Mouse (Mus musculus) intestine, embryonic 15.5 days (tissue): Measurements from ENCODE around the gene Bbip1. TPM values are rescaled to one million over a fixed set of nuclear protein-coding genes. Genes with fewer than 3 reads are reported as not detected.
"Not testable (repeated sequence)": the region's sequence is repeated elsewhere in the genome, so short reads cannot be mapped to it uniquely, and the experiment has no call there.

Source experiments
- ATAC-seq: fragments of 200-750 bp; cut with Nextera tagmentation; 2 replicates; pipeline ENCODE4 v1.8.0; 2017; ENCODE audit warnings: moderate TSS enrichment, moderate library complexity
- H3K27ac ChIP-seq: fragments of 300-500 bp; sonication (generic); 2 replicates; pipeline ENCODE4 v1.5.1; 2015; ENCODE audit warnings: mild to moderate bottlenecking, inconsistent platforms
- H3K27me3 ChIP-seq: fragments of 300-500 bp; sonication (generic); replicated peaks from 2 replicates; pipeline ENCODE4 v1.6.1; 2015; ENCODE audit warnings: inconsistent platforms
- H3K36me3 ChIP-seq: fragments of 300-500 bp; sonication (generic); 2 replicates; pipeline ENCODE4 v1.6.1; 2015; ENCODE audit warnings: inconsistent platforms
- H3K4me1 ChIP-seq: fragments of 300-500 bp; sonication (generic); replicated peaks from 2 replicates; pipeline ENCODE4 v1.6.1; 2015; ENCODE audit warnings: inconsistent platforms
- H3K4me2 ChIP-seq: fragments of 300-500 bp; sonication (generic); replicated peaks from 2 replicates; pipeline ENCODE4 v1.6.1; 2015; ENCODE audit warnings: mild to moderate bottlenecking, inconsistent platforms
- H3K4me3 ChIP-seq: fragments of 300-500 bp; sonication (generic); replicated peaks from 2 replicates; pipeline ENCODE4 v1.5.1; 2015; ENCODE audit warnings: inconsistent platforms
- H3K9ac ChIP-seq: fragments of 300-500 bp; sonication (generic); 2 replicates; pipeline ENCODE4 v1.6.1; 2015; ENCODE audit warnings: inconsistent platforms
- H3K9me3 ChIP-seq: fragments of 300-500 bp; sonication (generic); 2 replicates; pipeline ENCODE4 v1.6.1; 2016; ENCODE audit warnings: inconsistent platforms
- WGBS: fragments of 180-500 bp; shearing (Covaris S2); methylation state at CpG from one replicate; pipeline ENCODE4 v1.1.7; 2015; 5-methylcytosine and 5-hydroxymethylcytosine counted together
- polyA plus RNA-seq: library from polyadenylated mRNA; unstranded; fragments of >200 nt; fragmentation: Nextera tagmentation; extraction: Ambion mirVana; gene quantifications from 2 replicates; pipeline ENCODE4 v1.2.1, GENCODE M21; 2015

Bbip1 gene
- polyA plus RNA-seq, 1 experiment from 2014 or later: 79.2 TPM

GRCm38 (mm10) chr19:53957513-53957912, 13.1 kb upstream of the Bbip1 start:
- Histone ChIP-seq H3K4me3 (no peak overlapping the region), H3K27me3 (no peaks in the 10 kb centered on the region), H3K9ac (no peak overlapping the region), H3K4me1 (no peaks in the 10 kb centered on the region), H3K27ac (no peak overlapping the region), H3K36me3 (no peaks in the 10 kb centered on the region), H3K9me3 (no peaks in the 10 kb centered on the region), H3K4me2 (no peak overlapping the region)
- ATAC-seq: no peak
- 86% methylated on average over 2 of the region's 2 CpGs for WGBS

- Histone ChIP-seq H3K9me3 (no peaks in the 10 kb centered on the region), H3K4me2 (peak overlapping the region; percentile 74), H3K4me1 (peaks cover 6% of the 10 kb centered on the region; the same call in 1 of the 2 replicates), H3K36me3 (no peaks in the 10 kb centered on the region), H3K27ac (peak overlapping the region; percentile 96), H3K27me3 (no peaks in the 10 kb centered on the region), H3K4me3 (peak overlapping the region; percentile 99), H3K9ac (peak overlapping the region; percentile 92)
- 2% methylated on average over 50 of the region's 69 CpGs for WGBS
- no peak; the same call in none of the 2 replicates for ATAC-seq
These were observed 980 bp upstream of the Bbip1 start for GRCm38 (mm10) chr19:53945171-53946042.

GRCm38 (mm10) chr19:53944786-53945169, 351 bp upstream of the Bbip1 start:
- peak; percentile 54 for ATAC-seq
- H3K4me2 ChIP-seq: peak overlapping the region; percentile 74
- peak overlapping the region; percentile 96 for H3K27ac ChIP-seq
- H3K4me3 ChIP-seq: peak overlapping the region; percentile 99
- 0% methylated on average over 36 of the region's 47 CpGs for WGBS
- H3K4me1 ChIP-seq: peaks cover 6% of the 10 kb centered on the region; the same call in 1 of the 2 replicates
- no peaks in the 10 kb centered on the region for H3K27me3 ChIP-seq
- no peaks in the 10 kb centered on the region for H3K9me3 ChIP-seq
- no peaks in the 10 kb centered on the region for H3K36me3 ChIP-seq
- peak overlapping the region; percentile 92 for H3K9ac ChIP-seq

GRCm38 (mm10) chr19:53942342-53942741, 2.1 kb downstream of the Bbip1 start:
- no peak overlapping the region for H3K4me2 ChIP-seq
- no peak for ATAC-seq
- H3K4me3 ChIP-seq: no peak overlapping the region
- no peaks in the 10 kb centered on the region for H3K36me3 ChIP-seq
- 90% methylated on average over 2 of the region's 2 CpGs for WGBS
- H3K27ac ChIP-seq: no peak overlapping the region
- H3K9ac ChIP-seq: no peak overlapping the region
- no peaks in the 10 kb centered on the region for H3K9me3 ChIP-seq
- peaks cover 6% of the 10 kb centered on the region; the same call in 1 of the 2 replicates for H3K4me1 ChIP-seq
- no peaks in the 10 kb centered on the region for H3K27me3 ChIP-seq

GRCm38 (mm10) chr19:53941139-53941538, 3.3 kb downstream of the Bbip1 start:
- no peak overlapping the region for H3K4me2 ChIP-seq
- no peak for ATAC-seq
- H3K27me3 ChIP-seq: no peaks in the 10 kb centered on the region
- H3K27ac ChIP-seq: no peak overlapping the region
- peaks cover 6% of the 10 kb centered on the region; the same call in 1 of the 2 replicates for H3K4me1 ChIP-seq
- H3K4me3 ChIP-seq: no peak overlapping the region
- no peaks in the 10 kb centered on the region for H3K9me3 ChIP-seq
- 68% methylated on average over 4 of the region's 4 CpGs for WGBS
- no peak overlapping the region for H3K9ac ChIP-seq
- H3K36me3 ChIP-seq: no peaks in the 10 kb centered on the region

- Histone ChIP-seq H3K4me2 (no peak overlapping the region), H3K4me1 (0 out of 2 replicates have a peak, but pooled peaks cover 3% of the 10 kb centered on the region), H3K27me3 (no peaks in the 10 kb centered on the region), H3K9me3 (no peaks in the 10 kb centered on the region), H3K9ac (no peak overlapping the region), H3K27ac (no peak overlapping the region), H3K36me3 (no peaks in the 10 kb centered on the region), H3K4me3 (no peak overlapping the region)
- no peak for ATAC-seq
- WGBS: 83% methylated on average over 4 of the region's 4 CpGs
These were observed 5.0 kb downstream of the Bbip1 start for GRCm38 (mm10) chr19:53939467-53939866.

GRCm38 (mm10) chr19:53934046-53934445, 10.4 kb downstream of the Bbip1 start:
- Histone ChIP-seq H3K4me3 (no peak overlapping the region), H3K27ac (no peak overlapping the region), H3K4me1 (no peaks in the 10 kb centered on the region), H3K36me3 (0 out of 2 replicates have a peak, but pooled peaks cover 3% of the 10 kb centered on the region), H3K9me3 (no peaks in the 10 kb centered on the region), H3K4me2 (no peak overlapping the region), H3K27me3 (no peaks in the 10 kb centered on the region), H3K9ac (no peak overlapping the region)
- ATAC-seq: no peak

- Histone ChIP-seq H3K9ac (no peak overlapping the region), H3K27ac (no peak overlapping the region), H3K4me1 (no peaks in the 10 kb centered on the region), H3K9me3 (no peaks in the 10 kb centered on the region), H3K4me3 (no peak overlapping the region), H3K36me3 (0 out of 2 replicates have a peak, but pooled peaks cover 3% of the 10 kb centered on the region), H3K4me2 (no peak overlapping the region), H3K27me3 (no peaks in the 10 kb centered on the region)
- no peak for ATAC-seq
These were observed 11.4 kb downstream of the Bbip1 start for GRCm38 (mm10) chr19:53933050-53933449.

- 92% methylated on average over 3 of the region's 3 CpGs for WGBS
- no peaks in the 10 kb centered on the region for H3K9me3 ChIP-seq
- no peak overlapping the region for H3K4me2 ChIP-seq
- ATAC-seq: no peak
- H3K36me3 ChIP-seq: peaks cover 3% of the 10 kb centered on the region; the same call in 1 of the 2 replicates
- H3K9ac ChIP-seq: no peak overlapping the region
- H3K27ac ChIP-seq: no peak overlapping the region
- no peaks in the 10 kb centered on the region for H3K27me3 ChIP-seq
- H3K4me1 ChIP-seq: no peaks in the 10 kb centered on the region
- H3K4me3 ChIP-seq: no peak overlapping the region
These were observed 15.2 kb downstream of the Bbip1 start for GRCm38 (mm10) chr19:53929218-53929617.

GRCm38 (mm10) chr19:53926705-53927104, 17.7 kb downstream of the Bbip1 start:
- H3K4me1 ChIP-seq: no peaks in the 10 kb centered on the region
- H3K4me3 ChIP-seq: no peak overlapping the region
- H3K36me3 ChIP-seq: peaks cover 6% of the 10 kb centered on the region
- no peak overlapping the region for H3K27ac ChIP-seq
- no peak overlapping the region for H3K4me2 ChIP-seq
- no peak for ATAC-seq
- H3K27me3 ChIP-seq: no peaks in the 10 kb centered on the region
- no peaks in the 10 kb centered on the region for H3K9me3 ChIP-seq
- H3K9ac ChIP-seq: no peak overlapping the region
- 92% methylated on average over 1 of the region's 1 CpGs for WGBS

GRCm38 (mm10) chr19:53925338-53925751, 19.1 kb downstream of the Bbip1 start:
- Histone ChIP-seq H3K4me2 (no peak overlapping the region), H3K9me3 (no peaks in the 10 kb centered on the region), H3K4me1 (no peaks in the 10 kb centered on the region), H3K9ac (no peak overlapping the region), H3K27ac (no peak overlapping the region), H3K36me3 (peaks cover 6% of the 10 kb centered on the region), H3K4me3 (no peak overlapping the region), H3K27me3 (no peaks in the 10 kb centered on the region)
- WGBS: 85% methylated on average over 2 of the region's 2 CpGs
- no peak for ATAC-seq

GRCm38 (mm10) chr19:53921996-53922395, 22.4 kb downstream of the Bbip1 start:
- H3K36me3 ChIP-seq: peaks cover 14% of the 10 kb centered on the region
- 89% methylated on average over 3 of the region's 3 CpGs for WGBS
- ATAC-seq: not testable (repeated sequence)

GRCm38 (mm10) chr19:53919541-53919940, 24.9 kb downstream of the Bbip1 start:
- no peaks in the 10 kb centered on the region for H3K27me3 ChIP-seq
- H3K27ac ChIP-seq: no peak overlapping the region
- peaks cover 18% of the 10 kb centered on the region for H3K36me3 ChIP-seq
- H3K9ac ChIP-seq: no peak overlapping the region
- ATAC-seq: no peak
- H3K9me3 ChIP-seq: no peaks in the 10 kb centered on the region
- H3K4me2 ChIP-seq: no peak overlapping the region
- H3K4me1 ChIP-seq: no peaks in the 10 kb centered on the region
- WGBS: 89% methylated on average over 10 of the region's 10 CpGs
- no peak overlapping the region for H3K4me3 ChIP-seq

More at GRCm38 (mm10) chr19:53921996-53922395, 22.4 kb downstream of the Bbip1 start:
- H3K9me3 ChIP-seq, H3K4me3 ChIP-seq, H3K4me2 ChIP-seq, H3K4me1 ChIP-seq, H3K27me3 ChIP-seq, H3K27ac ChIP-seq, H3K9ac ChIP-seq: not testable (repeated sequence)
